Mouse (Mus musculus) embryonic facial prominence, embryonic 11.5 days (tissue): ENCODE results near the gene Irf3. TPM values are rescaled to one million over a fixed set of nuclear protein-coding genes. Genes with fewer than 3 reads are reported as not detected.

Source experiments
- ATAC-seq: fragments of 200-750 bp; cut with Nextera tagmentation; replicated peaks from 2 replicates; pipeline ENCODE4 v1.8.0; 2017; ENCODE audit warnings: low read depth; ENCODE audit not compliant: insufficient number of reproducible peaks, low FRiP score, low TSS enrichment
- DNase-seq: peaks from one replicate; pipeline ENCODE4 v3.0.0-alpha.2; 2015; ENCODE audit warnings: low spot score
- H3K27ac ChIP-seq: fragments of 300-500 bp; sonication (generic); replicated peaks from 2 replicates; pipeline ENCODE4 v1.5.1; 2014; ENCODE audit warnings: mild to moderate bottlenecking, low read depth, low read length, control low read depth
- H3K27me3 ChIP-seq: fragments of 300-500 bp; sonication (generic); 2 replicates; pipeline ENCODE4 v1.6.1; 2014; ENCODE audit warnings: mild to moderate bottlenecking, low read length, moderate library complexity, mixed read lengths; ENCODE audit not compliant: control insufficient read depth, insufficient read depth
- H3K36me3 ChIP-seq: fragments of 300-500 bp; sonication (generic); replicated peaks from 2 replicates; pipeline ENCODE4 v1.6.1; 2014; ENCODE audit warnings: low read depth, mild to moderate bottlenecking, low read length, moderate library complexity, mixed read lengths; ENCODE audit not compliant: control insufficient read depth, insufficient read depth
- H3K4me1 ChIP-seq: fragments of 300-500 bp; sonication (generic); 2 replicates; pipeline ENCODE4 v1.6.1; 2014; ENCODE audit warnings: low read length, mixed read lengths; ENCODE audit not compliant: control insufficient read depth, insufficient read depth
- H3K4me2 ChIP-seq: fragments of 300-500 bp; sonication (generic); 2 replicates; pipeline ENCODE4 v1.6.1; 2014; ENCODE audit warnings: low read depth, mild to moderate bottlenecking, control low read depth, low read length, moderate library complexity
- H3K4me3 ChIP-seq: fragments of 300-500 bp; sonication (generic); 2 replicates; pipeline ENCODE4 v1.5.1; 2014; ENCODE audit warnings: low read depth, low read length, control low read depth
- H3K9ac ChIP-seq: fragments of 300-500 bp; sonication (generic); replicated peaks from 2 replicates; pipeline ENCODE4 v1.6.1; 2014; ENCODE audit warnings: mild to moderate bottlenecking, control low read depth, low read length
- H3K9me3 ChIP-seq: fragments of 300-500 bp; sonication (generic); replicated peaks from 2 replicates; pipeline ENCODE4 v1.6.1; 2016; ENCODE audit warnings: mild to moderate bottlenecking, low read length, inconsistent platforms, mixed read lengths; ENCODE audit not compliant: control insufficient read depth
- WGBS: fragments of 180-500 bp; shearing (Covaris S2); extraction: QIAGEN DNeasy Blood & Tissue Kit; methylation state at CpG from one replicate; pipeline ENCODE4 v1.1.7; 2014; 5-methylcytosine and 5-hydroxymethylcytosine counted together
- polyA plus RNA-seq: library from polyadenylated mRNA; unstranded; fragments of >200 nt; fragmentation: Nextera tagmentation; extraction: Ambion mirVana; gene quantifications from 2 replicates; pipeline ENCODE4 v1.2.1, GENCODE M21; 2014

Irf3 gene
- polyA plus RNA-seq, 1 experiment from 2014 or later, result 62.4 TPM

DNA sequence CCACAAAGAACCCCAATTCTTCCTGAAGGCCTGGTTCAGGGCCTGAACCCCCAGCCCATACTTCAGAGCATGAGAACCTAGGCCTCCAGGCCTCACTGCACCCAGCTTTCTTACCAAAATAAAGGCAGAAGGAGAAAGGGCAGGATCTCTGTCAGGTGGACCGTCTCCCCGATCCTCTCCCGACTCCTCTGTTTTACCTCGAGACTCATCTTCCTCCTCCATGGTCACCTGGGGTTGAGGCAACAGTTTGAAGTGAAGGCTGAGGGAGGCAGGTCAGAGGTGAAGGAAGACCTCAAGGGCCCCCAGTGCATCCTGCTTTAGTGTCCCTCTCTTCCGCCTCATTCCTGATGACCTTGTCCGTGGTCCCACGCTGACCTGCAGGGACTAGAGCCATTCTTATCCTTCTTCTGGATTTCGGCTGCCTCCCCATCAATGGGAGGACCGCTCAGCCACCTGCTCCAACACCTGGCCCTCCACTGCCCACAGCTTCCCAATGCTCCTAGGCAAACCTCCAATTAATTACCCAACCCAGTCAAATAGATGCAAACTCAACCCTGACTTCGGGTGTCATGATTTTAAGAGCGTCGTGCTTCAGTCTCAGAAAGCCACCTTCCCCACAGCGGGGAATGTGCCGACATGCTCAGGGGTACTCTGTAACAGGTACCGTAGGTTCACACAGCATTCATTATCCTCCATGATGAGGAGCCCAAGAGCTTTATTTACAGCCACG, 16.1 kb downstream of the Irf3 start:
- Histone ChIP-seq H3K4me2 (no peak overlapping the region), H3K9me3 (no peaks in the 10 kb centered on the region), H3K4me1 (peaks cover 2% of the 10 kb centered on the region; the same call in 1 of the 2 replicates), H3K36me3 (peaks cover 9% of the 10 kb centered on the region), H3K4me3 (no peak overlapping the region), H3K27ac (no peak overlapping the region), H3K9ac (no peak overlapping the region), H3K27me3 (no peaks in the 10 kb centered on the region)
- DNase-seq (no peak), ATAC-seq (no peak)
- 95% methylated on average over 16 of the region's 16 CpGs for WGBS

DNA sequence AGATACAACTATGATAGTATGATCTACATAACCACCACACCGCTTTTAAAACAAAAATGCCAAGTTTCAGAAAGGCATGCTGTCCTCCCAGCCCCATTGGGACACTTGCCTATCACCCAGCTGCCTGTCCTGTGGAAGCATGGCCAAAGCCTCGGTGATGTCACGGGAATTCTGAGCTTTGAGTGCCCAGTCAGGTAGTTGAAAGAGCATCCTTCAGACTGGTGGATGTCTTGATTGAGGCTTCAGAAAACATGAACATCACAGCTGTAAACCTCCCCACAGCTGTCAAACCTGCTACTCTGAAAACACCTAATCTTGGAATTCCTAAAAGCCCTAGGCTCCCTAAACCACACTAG, 16.6 kb downstream of the Irf3 start:
- Histone ChIP-seq H3K27ac (no peak overlapping the region), H3K27me3 (no peaks in the 10 kb centered on the region), H3K9me3 (no peaks in the 10 kb centered on the region), H3K4me1 (peaks cover 2% of the 10 kb centered on the region; the same call in 1 of the 2 replicates), H3K36me3 (peaks cover 9% of the 10 kb centered on the region), H3K4me2 (no peak overlapping the region), H3K4me3 (no peak overlapping the region), H3K9ac (no peak overlapping the region)
- 92% methylated on average over 3 of the region's 3 CpGs for WGBS
- DNase-seq (no peak), ATAC-seq (no peak)

DNA sequence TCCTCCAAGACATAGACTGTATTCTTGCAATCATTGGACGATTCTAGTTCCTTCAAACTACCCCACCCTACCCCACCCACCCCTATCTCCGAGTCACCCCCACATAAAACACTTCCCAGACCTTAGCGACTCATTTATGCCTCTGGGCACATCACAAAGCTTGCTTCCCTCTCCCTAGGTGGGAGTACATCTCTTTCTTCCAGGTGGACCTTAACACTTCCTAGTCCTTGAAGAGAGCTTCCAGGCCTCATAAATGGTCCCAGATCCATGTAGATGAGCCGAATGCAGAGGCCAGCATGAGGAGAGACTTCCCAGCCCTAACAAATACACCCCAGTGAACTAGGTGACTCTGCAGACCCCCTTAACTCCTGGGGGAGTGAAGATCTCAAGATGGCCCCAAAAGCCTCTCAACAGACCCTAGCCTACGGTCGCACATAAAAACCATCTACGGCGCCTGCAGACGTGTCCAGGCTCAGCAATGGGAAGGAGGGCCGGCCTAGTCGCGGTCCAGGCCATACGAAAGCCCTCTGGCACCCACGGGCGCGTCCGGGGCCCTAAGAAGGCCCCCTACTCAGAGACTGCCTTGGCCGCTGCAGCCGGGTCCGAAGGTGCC, 18.0 kb downstream of the Irf3 start:
- no peak for ATAC-seq

DNA sequence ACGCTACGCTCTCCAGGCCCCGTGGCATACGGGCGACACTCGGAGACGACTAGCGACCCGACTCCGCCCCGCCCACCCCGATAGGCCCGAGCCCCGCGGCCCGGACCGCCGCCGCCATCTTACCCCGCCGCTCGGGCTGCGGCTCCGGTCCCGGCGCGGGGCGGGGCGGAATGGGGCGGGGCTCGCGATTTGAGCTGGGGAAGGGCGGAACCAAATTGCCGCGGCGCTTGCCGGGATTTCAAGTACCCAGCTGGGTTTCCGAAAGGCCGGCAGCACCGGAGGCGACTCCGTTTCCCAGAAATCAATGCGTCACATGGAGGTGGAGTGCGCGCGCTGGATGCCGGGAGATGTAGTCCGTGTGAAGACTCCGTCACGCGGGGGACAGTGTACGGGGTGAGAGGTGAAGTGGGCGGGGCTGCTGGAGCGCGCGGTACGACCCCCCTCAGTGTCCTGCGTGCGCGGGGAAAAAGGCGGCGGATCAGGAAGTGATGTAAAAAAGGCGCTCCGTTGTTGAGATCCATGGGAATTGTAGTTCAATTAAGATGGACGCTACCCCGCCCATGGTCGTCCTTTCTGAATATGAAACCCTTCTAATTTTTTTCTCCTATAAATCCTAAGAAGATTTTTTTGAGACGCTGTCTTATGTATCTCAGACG, 18.6 kb downstream of the Irf3 start, which contains the start of gene Scaf1:
Scaf1 (minus strand) TSS at position 407 of the 656 bp plus-strand sequence.
- peak; percentile 84 for ATAC-seq
- peak within 1 kb of the TSS; percentile 96 for H3K9ac ChIP-seq
- no peaks in the 10 kb centered on the region for H3K27me3 ChIP-seq
- peak within 1 kb of the TSS; percentile 71 for H3K4me2 ChIP-seq
- H3K4me1 ChIP-seq, result peaks cover 2% of the 10 kb centered on the region; the same call in 1 of the 2 replicates
- peak; percentile 99 for DNase-seq
- peak within 1 kb of the TSS; percentile 72 for H3K27ac ChIP-seq
- H3K4me3 ChIP-seq, result peak within 1 kb of the TSS; percentile 99
- WGBS, result under 1% methylated on average over 68 of the region's 69 CpGs
- peaks cover 9% of the 10 kb centered on the region for H3K36me3 ChIP-seq
- no peaks in the 10 kb centered on the region for H3K9me3 ChIP-seq

More for the DNA sequence above, 18.0 kb downstream of the Irf3 start:
- peaks cover 9% of the 10 kb centered on the region for H3K36me3 ChIP-seq
- WGBS, result 2% methylated on average over 20 of the region's 20 CpGs
- no peak for DNase-seq
- H3K4me2 ChIP-seq, result peak overlapping the region; percentile 71
- no peaks in the 10 kb centered on the region for H3K27me3 ChIP-seq
- peaks cover 2% of the 10 kb centered on the region; the same call in 1 of the 2 replicates for H3K4me1 ChIP-seq
- no peaks in the 10 kb centered on the region for H3K9me3 ChIP-seq
- peak overlapping the region; percentile 99 for H3K4me3 ChIP-seq
- peak overlapping the region; percentile 96 for H3K9ac ChIP-seq
- peak overlapping the region; percentile 72; the same call in 1 of the 2 replicates for H3K27ac ChIP-seq

DNA sequence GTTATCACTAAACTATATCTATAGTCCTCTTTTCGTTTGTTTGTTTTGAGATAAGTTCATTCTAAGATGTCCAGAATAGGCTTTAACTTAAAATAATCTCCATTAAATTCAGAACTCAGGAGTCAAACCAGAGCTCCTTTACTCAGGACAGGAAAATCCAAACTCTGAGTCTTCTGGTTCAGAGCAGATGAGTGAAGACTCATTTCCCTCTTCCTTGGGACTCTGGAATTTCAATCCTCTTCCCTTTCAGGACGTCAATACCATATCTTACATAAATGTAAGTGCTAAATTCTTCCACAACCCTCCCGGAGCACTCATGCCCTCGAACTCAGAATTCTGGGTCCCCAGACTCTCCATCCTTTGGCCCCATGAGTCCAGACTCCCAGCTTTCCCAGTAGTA, 19.3 kb downstream of the Irf3 start:
- Histone ChIP-seq H3K27me3 (no peaks in the 10 kb centered on the region), H3K4me2 (peak overlapping the region; percentile 54), H3K36me3 (peaks cover 6% of the 10 kb centered on the region), H3K27ac (peak overlapping the region; percentile 53), H3K9ac (peak overlapping the region; percentile 35), H3K9me3 (no peaks in the 10 kb centered on the region), H3K4me1 (peaks cover 2% of the 10 kb centered on the region; the same call in 1 of the 2 replicates), H3K4me3 (peak overlapping the region; percentile 51)
- 7% methylated on average over 4 of the region's 4 CpGs for WGBS
- ATAC-seq (no peak), DNase-seq (no peak)

DNA sequence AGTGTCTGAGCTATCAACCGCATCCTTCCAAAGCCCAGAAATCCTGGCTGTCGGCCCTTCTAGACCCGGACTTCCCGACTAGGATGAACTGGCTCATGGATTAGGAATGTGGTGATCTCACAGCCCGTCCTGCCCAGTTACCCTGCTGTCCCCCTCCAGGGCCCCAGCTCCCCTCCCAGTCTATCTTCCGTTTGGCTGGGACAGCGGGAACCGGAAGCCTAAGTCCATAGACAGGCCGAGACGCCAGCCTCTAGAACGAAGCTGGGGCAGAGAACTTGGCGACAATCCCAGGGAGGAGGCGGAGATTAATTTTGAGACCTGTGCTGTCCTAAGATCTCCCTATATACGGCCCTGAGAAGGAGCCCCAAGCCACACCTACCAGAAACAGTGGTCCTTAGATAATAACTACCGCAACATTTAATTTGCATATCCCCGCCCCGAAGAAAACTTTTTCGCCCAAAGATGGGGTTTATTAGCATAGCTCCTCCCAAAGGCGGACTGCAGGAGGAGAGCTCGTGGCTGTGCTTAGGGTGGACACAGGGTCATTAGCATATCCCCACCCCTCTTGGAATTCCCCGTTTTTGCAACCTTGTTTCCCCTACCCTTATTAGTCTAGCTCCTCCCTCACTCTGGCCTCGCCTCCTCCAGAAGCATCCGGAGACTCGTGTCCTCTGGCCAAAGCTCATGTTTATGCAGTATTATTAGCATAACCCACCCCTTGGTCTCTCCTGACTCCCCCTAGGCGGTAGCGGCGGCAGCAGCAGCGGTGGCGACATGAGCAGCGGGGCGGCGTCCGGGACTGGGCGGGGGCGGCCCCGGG, 20.0 kb downstream of the Irf3 start, which contains the start of gene Rras:
Rras (plus strand) TSS at position 720 of the 820 bp plus-strand sequence.
- no peaks in the 10 kb centered on the region for H3K27me3 ChIP-seq
- under 1% methylated on average over 36 of the region's 36 CpGs for WGBS

DNA sequence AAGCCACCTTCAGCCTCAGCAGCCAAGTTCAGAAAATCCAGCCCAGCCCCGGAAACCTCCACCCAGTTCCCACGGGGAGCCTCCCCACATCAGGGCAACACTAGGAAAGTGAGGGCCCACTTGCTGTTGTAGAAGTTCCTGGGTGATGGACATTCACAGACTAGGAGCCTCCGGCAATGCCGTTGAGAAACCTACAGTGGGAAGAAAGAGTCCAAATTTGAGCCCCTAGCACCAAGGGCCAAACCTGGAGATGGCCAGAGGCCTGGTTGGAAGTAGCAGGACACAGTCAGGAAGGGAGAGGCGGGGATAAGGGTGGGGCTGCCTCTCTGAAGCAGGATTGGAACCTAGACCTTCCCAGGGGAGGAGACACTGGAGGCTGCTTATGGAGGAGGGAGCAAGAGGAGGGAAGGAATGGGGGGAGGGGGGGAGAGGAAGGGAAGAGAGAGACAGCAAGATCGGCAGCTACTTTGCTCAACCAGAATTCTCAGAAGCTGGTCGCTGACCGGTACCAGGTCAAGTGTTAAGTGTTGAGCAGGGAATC, 21.7 kb downstream of the Irf3 start:
- ATAC-seq (no peak), DNase-seq (no peak)
- WGBS, result 30% methylated on average over 8 of the region's 8 CpGs
- no peak overlapping the region for H3K4me2 ChIP-seq
- no peaks in the 10 kb centered on the region for H3K9me3 ChIP-seq
- peaks cover 2% of the 10 kb centered on the region; the same call in 1 of the 2 replicates for H3K4me1 ChIP-seq
- H3K27ac ChIP-seq, result no peak overlapping the region
- H3K27me3 ChIP-seq, result no peaks in the 10 kb centered on the region
- no peak overlapping the region for H3K4me3 ChIP-seq
- H3K36me3 ChIP-seq, result no peaks in the 10 kb centered on the region
- H3K9ac ChIP-seq, result no peak overlapping the region

More for the DNA sequence above, 20.0 kb downstream of the Irf3 start, which contains the start of gene Rras:
- Histone ChIP-seq H3K27ac (peak within 1 kb of the TSS; percentile 53), H3K36me3 (no peaks in the 10 kb centered on the region; the same call in 1 of the 2 replicates), H3K4me2 (peak within 1 kb of the TSS; percentile 88), H3K4me1 (peaks cover 2% of the 10 kb centered on the region; the same call in 1 of the 2 replicates), H3K9me3 (no peaks in the 10 kb centered on the region), H3K9ac (peak within 1 kb of the TSS; percentile 69), H3K4me3 (peak within 1 kb of the TSS; percentile 51)
- ATAC-seq (peak; percentile 89), DNase-seq (peak; percentile 97)
